Mouse (Mus musculus): ENCODE data around the gene Amhr2. TPM values are rescaled to one million over a fixed set of nuclear protein-coding genes. Genes with fewer than 3 reads are reported as not detected.
A peak's percentile ranks its signal among the peaks of the same experiment; 100 is the strongest.

Amhr2 gene
- 1.6 and 2.4 TPM in 2 replicates for polyA plus RNA-seq (2016; fragmentation: Nextera tagmentation; extraction: Ambion mirVana)

DNA sequence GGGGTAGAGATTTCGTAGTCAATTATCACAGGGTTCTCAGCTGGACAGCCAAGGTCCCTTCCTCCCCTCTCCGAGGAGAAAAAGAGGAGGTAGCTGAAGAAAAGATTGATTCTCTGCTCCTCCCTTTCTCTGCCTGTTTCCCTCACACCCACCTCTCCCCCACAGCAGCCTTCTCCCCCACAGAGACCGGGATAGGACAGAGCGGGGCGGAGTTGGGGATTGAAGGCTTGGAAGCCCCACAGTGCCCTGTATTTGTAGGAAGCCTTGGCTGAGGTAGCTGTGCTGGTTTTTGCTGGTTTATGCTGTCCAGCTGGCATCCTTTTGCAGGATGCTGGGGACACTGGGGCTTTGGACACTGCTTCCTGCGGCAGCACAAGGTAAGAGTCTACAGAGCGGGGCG, at the start of gene Amhr2:
Gene Amhr2, plus strand, starts transcription at position 222 of the 400 bp plus-strand sequence.
- no peak for DNase-seq (ENCODE audit: low spot score)
- Histone ChIP-seq H3K36me3 (no peaks in the 10 kb centered on the region), H3K9me3 (no peaks in the 10 kb centered on the region), H3K27ac (no peak within 1 kb of the TSS), H3K27me3 (ENCODE audit: insufficient read depth, poor library complexity, severe bottlenecking) (no peaks in the 10 kb centered on the region), H3K4me3 (no peak within 1 kb of the TSS), H3K4me1 (peaks cover 22% of the 10 kb centered on the region)
- 57% methylated on average over 8 of the region's 8 CpGs for WGBS

DNA sequence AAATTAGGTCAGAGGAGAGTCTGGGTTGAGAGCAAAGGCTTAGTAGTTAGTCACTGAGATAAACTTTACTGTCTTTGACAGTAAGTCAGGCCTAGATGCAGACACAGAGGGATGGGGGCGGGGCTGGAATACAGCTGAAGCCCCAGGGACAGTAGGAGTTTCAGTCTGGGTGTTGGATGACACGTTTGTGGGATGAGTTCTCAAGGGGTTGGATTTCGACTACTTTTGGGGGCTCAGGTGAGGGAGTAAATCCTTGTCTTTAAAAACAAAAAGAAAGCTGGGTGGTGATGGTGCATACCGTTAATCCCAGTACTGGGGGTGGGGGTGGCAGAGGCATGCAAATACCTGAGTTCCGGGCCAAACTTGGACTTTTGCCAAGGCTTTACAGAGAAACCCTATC, 46.5 kb upstream of the Amhr2 start:
- Histone ChIP-seq H3K27ac (peak overlapping the region; percentile 92; the same call in 1 of the 2 replicates), H3K27me3 (ENCODE audit: insufficient read depth, poor library complexity, severe bottlenecking) (no peaks in the 10 kb centered on the region), H3K36me3 (no peaks in the 10 kb centered on the region), H3K9me3 (no peaks in the 10 kb centered on the region), H3K4me3 (peak overlapping the region; percentile 67), H3K4me1 (peaks cover 42% of the 10 kb centered on the region)
- DNase-seq (ENCODE audit: low spot score), result no peak
- WGBS, result 12% methylated on average over 5 of the region's 5 CpGs

- Histone ChIP-seq H3K4me3 (peak overlapping the region; percentile 67), H3K4me1 (peaks cover 36% of the 10 kb centered on the region), H3K27ac (peak overlapping the region; percentile 92), H3K9me3 (no peaks in the 10 kb centered on the region), H3K27me3 (ENCODE audit: insufficient read depth, poor library complexity, severe bottlenecking) (no peaks in the 10 kb centered on the region), H3K36me3 (no peaks in the 10 kb centered on the region)
- 2% methylated on average over 34 of the region's 34 CpGs for WGBS
- peak; percentile 96 for DNase-seq (ENCODE audit: low spot score)
These were observed 45.6 kb upstream of the Amhr2 start for GRCm38 (mm10) chr15:102399229-102400221.

DNA sequence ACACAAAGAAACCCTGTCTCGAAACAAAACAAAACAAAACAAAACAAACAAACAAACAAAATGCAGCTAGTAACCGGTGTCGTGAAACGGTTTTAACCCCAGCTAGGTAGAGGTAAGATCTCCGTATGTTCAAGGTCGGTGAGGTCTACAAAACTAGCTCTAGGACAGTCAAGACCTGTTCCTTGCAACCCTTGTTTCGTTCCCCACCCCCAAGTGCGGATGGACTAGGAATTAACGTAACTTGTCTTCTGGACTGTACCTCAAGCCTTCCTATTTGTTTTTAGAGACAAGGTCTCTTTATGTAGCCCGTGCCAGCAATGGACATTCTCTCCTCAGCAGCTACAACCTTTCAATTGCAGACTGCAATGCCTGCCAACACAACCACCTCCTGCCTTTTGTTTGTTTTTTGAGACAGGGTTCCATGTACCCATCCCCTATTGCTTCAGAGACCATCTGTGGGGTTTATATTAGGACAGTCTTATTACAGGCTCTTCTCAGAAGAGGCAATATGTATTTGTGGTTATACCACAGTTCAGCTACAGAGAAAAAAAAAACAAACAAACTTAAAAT, 44.6 kb upstream of the Amhr2 start:
- no peaks in the 10 kb centered on the region for H3K36me3 ChIP-seq
- peak overlapping the region; percentile 92 for H3K27ac ChIP-seq
- H3K4me1 ChIP-seq, result peaks cover 32% of the 10 kb centered on the region
- 73% methylated on average over 10 of the region's 10 CpGs for WGBS
- H3K9me3 ChIP-seq, result no peaks in the 10 kb centered on the region
- no peak for DNase-seq (ENCODE audit: low spot score)
- peak overlapping the region; percentile 67 for H3K4me3 ChIP-seq
- no peaks in the 10 kb centered on the region for H3K27me3 ChIP-seq (ENCODE audit: insufficient read depth, poor library complexity, severe bottlenecking)

- WGBS, result 40% methylated on average over 2 of the region's 2 CpGs
- Histone ChIP-seq H3K4me3 (no peak overlapping the region), H3K4me1 (peaks cover 28% of the 10 kb centered on the region), H3K27me3 (ENCODE audit: insufficient read depth, poor library complexity, severe bottlenecking) (no peaks in the 10 kb centered on the region), H3K36me3 (no peaks in the 10 kb centered on the region), H3K9me3 (no peaks in the 10 kb centered on the region), H3K27ac (peak overlapping the region; percentile 92; the same call in 1 of the 2 replicates)
- DNase-seq (ENCODE audit: low spot score), result peak; percentile 82
These were observed 43.9 kb upstream of the Amhr2 start for GRCm38 (mm10) chr15:102401278-102401677.

GRCm38 (mm10) chr15:102402210-102402609, 43.0 kb upstream of the Amhr2 start:
- H3K27me3 ChIP-seq (ENCODE audit: insufficient read depth, poor library complexity, severe bottlenecking), result no peaks in the 10 kb centered on the region
- no peaks in the 10 kb centered on the region for H3K9me3 ChIP-seq
- WGBS, result 97% methylated on average over 3 of the region's 3 CpGs
- no peak overlapping the region for H3K27ac ChIP-seq
- H3K36me3 ChIP-seq, result no peaks in the 10 kb centered on the region
- no peak for DNase-seq (ENCODE audit: low spot score)
- no peak overlapping the region for H3K4me3 ChIP-seq
- peaks cover 27% of the 10 kb centered on the region for H3K4me1 ChIP-seq

DNA sequence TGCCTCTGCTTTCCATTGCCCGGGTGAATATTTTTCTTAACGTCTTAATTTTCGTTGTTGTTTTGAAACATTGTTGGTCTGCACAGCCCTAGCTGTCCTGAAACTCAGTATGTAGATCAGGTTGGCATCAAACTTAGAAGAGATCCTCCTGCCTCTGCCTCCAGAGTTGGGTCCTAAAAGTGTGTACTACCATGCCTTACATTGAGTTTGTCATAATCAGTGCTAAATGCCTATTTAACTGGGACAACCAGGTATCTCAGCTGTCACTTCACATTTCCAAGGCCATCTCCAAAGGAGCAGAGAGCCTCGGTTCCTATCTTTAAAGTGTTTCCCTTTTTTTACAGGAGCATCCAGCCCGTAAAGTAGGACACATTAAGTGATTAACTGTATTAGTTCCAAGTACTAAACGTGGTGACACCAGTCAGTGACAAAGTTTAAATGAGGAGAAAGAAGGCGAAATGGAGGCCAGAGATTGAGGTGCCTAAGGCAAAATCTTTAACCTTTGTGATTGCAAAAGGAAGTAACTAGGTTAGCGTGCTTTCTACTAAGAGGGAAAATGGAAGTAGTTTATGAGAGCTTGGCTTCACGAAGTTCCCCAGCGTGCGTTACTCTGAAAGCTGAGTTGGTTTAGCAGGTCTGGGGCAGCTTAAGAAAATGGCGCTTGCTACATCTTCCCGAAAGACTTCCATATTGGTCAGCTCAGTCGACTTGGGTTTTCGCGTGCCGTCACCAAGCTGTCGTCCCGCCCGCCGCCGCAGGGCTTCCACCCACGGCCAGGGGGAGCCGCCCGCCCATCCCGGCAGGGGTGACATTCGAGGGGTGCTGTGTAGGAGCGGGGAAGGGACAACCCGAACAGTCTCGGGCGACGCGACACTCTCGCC, 40.3 kb upstream of the Amhr2 start:
- H3K27me3 ChIP-seq (ENCODE audit: insufficient read depth, poor library complexity, severe bottlenecking), result no peaks in the 10 kb centered on the region
- peak overlapping the region; percentile 73 for H3K4me3 ChIP-seq
- H3K27ac ChIP-seq, result peak overlapping the region; percentile 99
- H3K9me3 ChIP-seq, result no peaks in the 10 kb centered on the region
- 15% methylated on average over 34 of the region's 34 CpGs for WGBS
- H3K36me3 ChIP-seq, result peaks cover 23% of the 10 kb centered on the region
- no peak for DNase-seq (ENCODE audit: low spot score)
- peaks cover 35% of the 10 kb centered on the region for H3K4me1 ChIP-seq

GRCm38 (mm10) chr15:102405489-102406195, 39.5 kb upstream of the Amhr2 start, which contains the start of gene Sp1:
TSS of gene Sp1 (plus strand) at chr15:102406143.
- under 1% methylated on average over 38 of the region's 38 CpGs for WGBS
- peak; percentile 100 for DNase-seq (ENCODE audit: low spot score)
- peaks cover 31% of the 10 kb centered on the region for H3K36me3 ChIP-seq
- peak within 1 kb of the TSS; percentile 73 for H3K4me3 ChIP-seq
- no peaks in the 10 kb centered on the region for H3K27me3 ChIP-seq (ENCODE audit: insufficient read depth, poor library complexity, severe bottlenecking)
- no peaks in the 10 kb centered on the region for H3K9me3 ChIP-seq
- H3K27ac ChIP-seq, result peak within 1 kb of the TSS; percentile 99
- H3K4me1 ChIP-seq, result peaks cover 31% of the 10 kb centered on the region

DNA sequence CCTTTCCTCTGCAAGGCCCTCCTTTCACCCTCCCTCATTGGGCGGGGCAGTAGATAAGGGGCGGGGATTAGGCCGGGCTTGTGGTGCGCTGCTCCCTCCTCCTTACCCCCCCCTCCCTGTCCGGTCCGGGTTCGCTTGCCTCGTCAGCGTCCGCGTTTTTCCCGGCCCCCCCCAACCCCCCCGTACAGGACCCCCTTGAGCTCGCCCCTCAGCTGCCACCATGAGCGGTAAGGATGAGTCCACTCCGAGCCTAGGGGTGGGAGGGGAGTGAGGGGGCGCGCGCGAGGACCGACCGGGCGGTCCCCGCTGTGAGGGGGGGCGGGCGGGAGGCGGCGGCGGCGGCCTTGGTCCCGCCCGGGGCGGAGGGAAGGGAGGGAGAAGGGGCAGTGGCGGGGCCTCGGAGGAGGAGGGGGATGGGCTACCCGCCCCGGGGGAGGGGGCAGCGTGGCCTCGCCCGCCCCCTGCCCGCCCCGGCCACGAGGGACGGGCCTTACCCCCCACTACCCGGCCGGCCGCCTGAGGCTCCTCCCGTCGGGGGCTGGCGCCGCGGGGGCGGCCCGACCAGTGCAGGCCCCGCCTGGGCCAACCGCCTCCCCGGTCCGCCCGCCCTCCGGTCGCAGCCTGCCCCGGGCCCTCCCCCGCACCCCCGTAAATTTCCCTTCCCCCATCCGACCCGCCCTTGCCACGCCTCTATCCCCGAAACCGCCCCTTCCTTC, 38.8 kb upstream of the Amhr2 start:
- WGBS, result 3% methylated on average over 27 of the region's 69 CpGs
- no peaks in the 10 kb centered on the region for H3K9me3 ChIP-seq
- H3K4me1 ChIP-seq, result peaks cover 29% of the 10 kb centered on the region
- H3K36me3 ChIP-seq, result peaks cover 37% of the 10 kb centered on the region
- H3K4me3 ChIP-seq, result peak overlapping the region; percentile 73
- peak; percentile 91 for DNase-seq (ENCODE audit: low spot score)
- no peaks in the 10 kb centered on the region for H3K27me3 ChIP-seq (ENCODE audit: insufficient read depth, poor library complexity, severe bottlenecking)
- peak overlapping the region; percentile 99 for H3K27ac ChIP-seq

GRCm38 (mm10) chr15:102406912-102407580, 38.1 kb upstream of the Amhr2 start:
- H3K9me3 ChIP-seq, result no peaks in the 10 kb centered on the region
- peaks cover 44% of the 10 kb centered on the region for H3K36me3 ChIP-seq
- H3K27me3 ChIP-seq (ENCODE audit: insufficient read depth, poor library complexity, severe bottlenecking), result no peaks in the 10 kb centered on the region
- peak overlapping the region; percentile 73 for H3K4me3 ChIP-seq
- H3K27ac ChIP-seq, result peak overlapping the region; percentile 99
- WGBS, result 17% methylated on average over 3 of the region's 3 CpGs
- no peak for DNase-seq (ENCODE audit: low spot score)
- peaks cover 29% of the 10 kb centered on the region for H3K4me1 ChIP-seq
